Mouse (Mus musculus) liver (tissue): ENCODE results near the gene Fam181a.

Experiments
- DNase-seq: peaks from one replicate; pipeline ENCODE4 v3.0.0-alpha.2; 2020; ENCODE audit warnings: mixed read lengths

Fam181a gene

GRCm38 (mm10) chr12:103310744-103311267, at the start of gene Fam181a:
Fam181a (plus strand) TSS chr12:103310975.
- no peak for DNase-seq

- no peak for DNase-seq
Measured at GRCm38 (mm10) chr12:103262017-103262865, 48.5 kb upstream of the Fam181a start.

- DNase-seq = no peak
Measured at GRCm38 (mm10) chr12:103266605-103267004, 44.2 kb upstream of the Fam181a start.

- DNase-seq = no peak
Measured at GRCm38 (mm10) chr12:103272176-103272575, 38.6 kb upstream of the Fam181a start.

- no peak for DNase-seq
Measured at GRCm38 (mm10) chr12:103273051-103273450, 37.7 kb upstream of the Fam181a start.

GRCm38 (mm10) chr12:103273732-103274131, 37.0 kb upstream of the Fam181a start:
- DNase-seq = no peak

- DNase-seq = no peak
Measured at GRCm38 (mm10) chr12:103276422-103276821, 34.4 kb upstream of the Fam181a start.

- DNase-seq = no peak
Measured at GRCm38 (mm10) chr12:103281491-103281890, 29.3 kb upstream of the Fam181a start.

- peak; percentile 29 for DNase-seq
Measured at GRCm38 (mm10) chr12:103281912-103282311, 28.9 kb upstream of the Fam181a start.

- DNase-seq = no peak
Measured at GRCm38 (mm10) chr12:103282936-103283335, 27.8 kb upstream of the Fam181a start.

GRCm38 (mm10) chr12:103283411-103283810, 27.4 kb upstream of the Fam181a start:
- DNase-seq = no peak

- no peak for DNase-seq
Measured at GRCm38 (mm10) chr12:103287276-103287675, 23.5 kb upstream of the Fam181a start.

GRCm38 (mm10) chr12:103292366-103292765, 18.4 kb upstream of the Fam181a start:
- no peak for DNase-seq

GRCm38 (mm10) chr12:103296292-103296691, 14.5 kb upstream of the Fam181a start:
- no peak for DNase-seq

- no peak for DNase-seq
Measured at GRCm38 (mm10) chr12:103300493-103300892, 10.3 kb upstream of the Fam181a start.

- DNase-seq = peak; percentile 50
Measured at GRCm38 (mm10) chr12:103301645-103302044, 9.1 kb upstream of the Fam181a start.

- no peak for DNase-seq
Measured at GRCm38 (mm10) chr12:103302960-103303359, 7.8 kb upstream of the Fam181a start.

GRCm38 (mm10) chr12:103306224-103306623, 4.6 kb upstream of the Fam181a start:
- DNase-seq = no peak

GRCm38 (mm10) chr12:103306720-103307119, 4.1 kb upstream of the Fam181a start:
- peak; percentile 52 for DNase-seq

GRCm38 (mm10) chr12:103311921-103312320, 1.1 kb downstream of the Fam181a start:
- DNase-seq = peak; percentile 10

GRCm38 (mm10) chr12:103313274-103313673, 2.5 kb downstream of the Fam181a start:
- DNase-seq = no peak

- no peak for DNase-seq
Measured at GRCm38 (mm10) chr12:103313871-103314639, 3.3 kb downstream of the Fam181a start.

- no peak for DNase-seq
Measured at GRCm38 (mm10) chr12:103314640-103315361, 4.0 kb downstream of the Fam181a start.
